Mouse (Mus musculus) mammary gland, adult 2 months (tissue): ENCODE data around the gene Glipr1l2. TPM values are rescaled to one million over a fixed set of nuclear protein-coding genes. Genes with fewer than 3 reads are reported as not detected.

Source experiments
- polyA plus RNA-seq: library from polyadenylated mRNA; depleted of rRNA; stranded (reverse); fragments of >200 nt; gene quantifications from 2 replicates; pipeline ENCODE4 v1.2.3, GENCODE M21; 2012; ENCODE audit warnings: low replicate concordance; rRNA removed

The Glipr1l2 gene
- not detected in 2 replicates for polyA plus RNA-seq

DNA sequence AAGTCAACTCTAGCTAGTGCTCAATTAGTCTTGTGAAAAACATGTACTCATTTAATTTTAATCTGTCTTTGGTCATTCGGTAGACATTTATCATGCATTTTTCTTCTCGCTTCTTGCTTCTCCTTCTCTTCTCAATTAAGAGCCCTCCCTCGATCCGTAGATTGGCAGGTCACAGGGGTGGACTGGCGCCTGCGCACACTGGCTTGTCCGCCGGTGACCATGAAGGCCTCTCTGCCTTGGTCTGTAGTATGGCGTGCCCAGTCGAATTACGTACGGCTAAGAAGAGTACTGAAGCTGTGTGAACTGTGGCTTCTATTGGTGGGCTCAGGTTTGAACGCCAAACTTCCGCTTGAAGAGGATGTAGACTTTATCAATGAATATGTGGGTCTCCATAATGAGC is at the start of gene Glipr1l2:
TSS of gene Glipr1l2 (plus strand) at position 198 of the 400 bp plus-strand sequence.

DNA sequence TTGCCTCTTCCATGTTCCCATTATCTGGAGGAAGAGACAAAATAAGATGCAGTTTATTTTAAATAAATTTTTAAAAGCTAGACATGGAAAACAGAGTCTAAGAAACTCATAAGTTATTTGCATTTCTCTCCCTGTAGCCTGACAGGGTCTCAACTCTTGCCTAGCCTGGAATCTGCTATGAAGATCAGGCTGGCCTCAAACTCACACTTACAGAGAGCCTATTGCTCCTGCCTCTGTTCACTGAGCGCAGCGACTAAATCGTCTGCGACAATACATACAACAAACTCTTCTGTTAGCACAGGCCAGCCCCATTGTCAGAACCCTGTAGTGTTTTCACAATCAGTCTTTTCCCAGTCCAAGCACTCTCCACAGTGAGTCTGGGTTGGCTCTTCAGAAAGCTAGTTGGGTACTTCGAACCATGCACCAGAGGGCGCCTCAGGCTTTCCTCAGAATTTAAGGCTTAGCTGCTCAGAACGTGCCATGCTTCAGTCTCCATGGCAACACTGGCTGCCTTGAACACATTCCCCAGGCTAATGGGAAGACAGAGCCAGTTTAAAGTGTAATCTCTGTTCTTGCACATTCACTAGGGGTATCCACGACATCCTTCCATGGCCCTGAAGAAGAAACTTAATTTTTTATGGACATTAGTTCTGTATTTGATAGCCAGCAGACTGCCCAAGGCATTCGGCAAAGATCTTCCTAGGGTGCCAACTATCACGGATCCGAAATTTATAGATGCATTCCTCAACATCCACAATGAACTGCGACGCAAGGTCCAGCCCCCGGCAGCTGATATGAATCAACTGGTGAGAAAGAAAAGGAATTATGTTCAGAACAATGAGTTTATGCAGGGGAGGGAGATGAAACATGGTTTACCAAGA is 23.2 kb upstream of the Glipr1l2 start, which contains the start of gene Glipr1l1:
TSS of gene Glipr1l1 (plus strand) at position 488 of the 881 bp plus-strand sequence.

Other genes starting within 250 kb of the Glipr1l2 start
- gene Krr1, start 110.7 kb upstream of the Glipr1l2 start, polyA plus RNA-seq = 2.5 and 6.0 TPM in 2 replicates
- gene Glipr1, start 80.7 kb upstream of the Glipr1l2 start, polyA plus RNA-seq = 13.4 and 23.8 TPM in 2 replicates
- not detected in 2 replicates for gene Glipr1l1, start 23.2 kb upstream of the Glipr1l2 start, polyA plus RNA-seq
- gene Glipr1l3, start 77.0 kb downstream of the Glipr1l2 start, polyA plus RNA-seq = not detected in 2 replicates
- gene Caps2, start 80.3 kb downstream of the Glipr1l2 start, polyA plus RNA-seq = not detected in 2 replicates
- gene Kcnc2, start 187.8 kb downstream of the Glipr1l2 start, polyA plus RNA-seq = 1.2 and 1.5 TPM in 2 replicates